Mouse (Mus musculus) spleen, embryonic (tissue): ENCODE measurements around the gene Fez2.

Source experiments
- CTCF ChIA-PET: fragments of 350-600 bp; sonication (Branson Sonifier 250); formaldehyde crosslinking; loops from one replicate; lab custom pipeline; 2022; lab: Charles Lee

The Fez2 gene

DNA sequence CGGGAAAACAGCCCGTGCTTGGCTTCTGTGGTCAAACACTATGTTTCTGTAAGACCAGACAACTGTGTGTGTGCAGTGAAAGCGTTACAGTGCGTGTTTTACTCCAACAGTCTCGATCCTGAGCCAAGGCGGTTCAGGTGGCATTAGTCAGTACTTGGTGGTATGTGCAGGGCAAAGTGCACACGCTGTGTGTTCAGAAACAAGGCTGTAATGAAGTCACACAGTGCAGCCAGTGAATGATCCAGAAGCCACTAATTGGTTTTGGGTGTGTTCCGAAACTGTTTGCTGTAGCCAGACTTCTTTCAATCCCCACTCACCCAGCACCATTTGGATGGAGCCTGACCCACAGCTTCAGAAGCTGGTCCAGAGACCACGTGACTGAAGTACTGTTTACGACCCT lies 9.6 kb downstream of the Fez2 start:
- CTCF ChIA-PET = no interaction called here

DNA sequence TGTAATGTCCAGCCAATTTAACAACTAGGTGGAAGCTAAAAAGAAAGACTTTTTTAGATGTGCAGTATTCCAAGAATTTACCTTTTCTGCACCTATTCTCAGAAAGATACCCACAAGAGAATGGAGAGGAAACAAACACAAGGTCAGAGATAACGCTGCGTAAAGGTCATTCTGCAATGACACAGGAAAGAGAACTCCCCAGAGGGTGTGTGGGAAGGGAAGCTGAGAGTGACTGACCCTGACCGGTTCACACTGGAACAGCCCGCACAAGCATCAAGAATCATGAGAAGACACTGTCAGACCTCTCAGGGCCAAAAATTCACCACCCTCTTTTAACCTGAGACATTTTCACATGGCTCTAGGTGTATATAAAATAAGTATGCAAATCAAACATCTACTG lies 10.4 kb downstream of the Fez2 start:
- CTCF ChIA-PET = no interaction called here

DNA sequence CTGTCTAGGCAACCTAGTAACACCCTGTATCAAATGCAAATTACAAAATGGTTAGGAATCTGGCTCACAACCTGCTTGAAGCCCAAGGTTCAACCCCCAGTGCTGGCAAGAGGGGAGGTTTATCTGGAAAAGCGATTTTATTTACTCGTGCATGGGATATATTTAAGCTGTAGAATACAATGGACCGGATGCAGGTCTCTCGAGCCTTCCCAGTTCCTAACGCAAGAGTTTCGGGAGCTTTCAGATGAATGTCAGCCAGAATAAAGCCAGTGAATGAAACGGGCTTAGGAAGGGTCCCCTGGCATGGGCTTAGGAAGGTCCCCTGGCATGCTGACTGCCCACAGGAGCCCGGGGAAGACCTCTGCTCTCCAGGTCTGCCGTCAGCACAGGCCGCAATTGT lies 11.1 kb downstream of the Fez2 start:
- CTCF ChIA-PET = no interaction called here

DNA sequence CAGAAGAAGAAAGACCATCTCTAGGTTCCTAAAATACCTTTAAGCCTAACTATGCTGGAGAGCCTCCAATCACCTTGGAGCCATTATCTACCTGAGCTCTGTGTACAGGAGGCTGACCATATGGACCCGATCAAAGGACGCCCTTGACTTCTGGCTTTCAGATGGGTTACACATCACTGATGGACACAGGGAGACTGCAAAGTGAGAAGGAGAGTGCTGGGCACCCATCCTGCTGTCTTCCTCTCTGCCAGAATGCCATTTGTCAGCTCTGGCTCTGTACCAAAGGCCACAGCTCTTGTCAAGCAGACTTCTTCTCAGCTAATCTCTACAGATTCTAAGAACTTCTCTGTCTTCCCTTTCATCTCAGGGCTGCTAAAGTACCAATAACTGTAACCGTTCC lies 12.6 kb downstream of the Fez2 start:
- CTCF ChIA-PET = interaction anchor here (0.6 kb wide), 1 partner anchor 158 kb away, joined by 5 read pairs; no protein-coding TSS in a partner anchor

DNA sequence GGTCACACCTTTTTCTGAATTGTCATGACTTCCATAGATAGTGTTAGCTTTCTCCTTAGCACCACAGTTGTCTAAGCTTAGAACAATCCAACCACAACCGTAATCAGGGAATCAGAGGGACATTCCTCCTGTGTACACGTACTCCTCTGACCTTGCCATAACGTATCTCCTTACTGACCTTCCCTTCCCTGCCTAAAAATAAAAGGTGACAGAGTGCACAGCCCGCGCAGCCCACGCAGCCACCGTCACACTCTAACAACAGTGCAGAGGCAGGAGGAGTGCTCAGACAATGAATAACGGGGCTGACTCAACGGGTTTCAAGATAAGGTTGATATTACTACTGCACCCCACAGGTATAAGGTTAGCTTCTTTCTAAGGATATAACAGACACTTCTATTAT lies 14.1 kb downstream of the Fez2 start:
- CTCF ChIA-PET = no interaction called here

DNA sequence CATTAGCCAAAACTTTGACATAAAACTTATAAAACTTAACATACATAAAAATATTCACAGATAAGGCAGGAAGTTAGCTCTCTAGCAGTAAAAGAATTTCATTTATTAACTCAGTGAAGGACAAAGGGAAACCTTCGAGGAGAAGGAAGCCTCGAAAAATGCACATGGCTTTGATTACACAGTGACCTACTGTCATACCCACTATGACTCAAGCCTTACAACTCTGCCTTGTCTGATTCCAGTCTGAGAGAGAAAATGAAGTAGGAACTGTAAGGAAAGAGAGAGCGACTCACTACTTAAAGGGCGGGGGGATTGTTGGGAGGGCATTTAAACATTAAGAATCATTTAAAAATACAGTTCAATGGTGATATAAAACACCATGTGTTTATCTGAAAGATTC lies 14.7 kb downstream of the Fez2 start:
- CTCF ChIA-PET = no interaction called here

DNA sequence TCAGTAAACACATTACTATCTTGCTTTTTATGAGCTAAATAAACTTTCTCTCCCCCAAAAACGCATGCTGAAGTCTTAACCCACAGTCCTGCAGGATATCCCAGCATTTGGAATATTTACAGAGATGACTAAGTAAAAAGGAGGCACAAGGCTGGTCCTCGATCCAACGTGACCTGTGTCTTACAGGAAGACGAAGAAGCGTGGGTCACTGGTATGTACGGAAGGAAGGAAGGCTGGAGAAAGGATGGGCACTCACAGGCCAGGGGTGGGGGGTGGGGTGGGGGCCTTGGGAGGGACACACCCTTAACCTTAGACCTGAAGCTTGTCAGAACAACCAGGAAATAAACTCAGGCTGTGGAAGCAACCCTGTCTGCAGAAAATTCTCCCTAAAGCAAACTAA lies 15.8 kb downstream of the Fez2 start:
- CTCF ChIA-PET = no interaction called here

DNA sequence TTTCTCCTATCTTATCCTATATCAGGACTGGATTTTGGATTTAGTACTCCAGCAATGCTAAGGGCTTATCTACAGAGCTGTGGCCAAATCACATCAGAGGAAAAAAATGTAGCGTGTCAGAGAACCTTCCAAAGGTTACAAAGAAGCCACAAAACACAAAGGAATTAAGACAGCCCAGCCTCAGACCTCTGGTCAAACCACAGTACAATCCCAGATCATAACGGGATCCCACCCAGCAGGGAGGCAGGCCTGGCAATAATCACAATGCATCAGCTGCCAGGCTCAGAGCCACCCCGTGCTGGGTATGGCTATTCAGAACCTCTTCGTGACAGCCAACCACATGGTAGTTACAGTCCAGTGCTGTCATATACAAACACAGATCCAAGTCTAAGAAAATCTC lies 16.2 kb downstream of the Fez2 start:
- CTCF ChIA-PET = no interaction called here

DNA sequence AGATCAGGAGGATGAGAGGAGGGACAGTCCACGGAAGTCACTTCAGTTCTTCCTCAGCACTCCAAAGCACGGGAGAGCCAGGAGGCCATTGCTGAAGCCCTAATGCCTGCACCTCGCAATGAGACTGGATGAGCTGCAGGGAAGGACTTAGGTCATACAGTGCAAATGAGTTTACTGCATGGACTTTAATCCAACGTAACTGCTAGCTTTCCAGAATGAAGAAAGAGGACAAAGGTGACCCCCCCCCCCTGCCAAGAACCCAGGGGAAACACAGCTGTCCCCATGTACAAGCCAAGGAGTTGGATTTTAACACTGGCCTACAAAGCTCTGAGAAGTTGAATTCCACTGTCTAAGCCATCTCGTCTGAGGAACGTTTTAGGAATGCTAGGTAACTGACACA lies 16.6 kb downstream of the Fez2 start:
- CTCF ChIA-PET = no interaction called here

DNA sequence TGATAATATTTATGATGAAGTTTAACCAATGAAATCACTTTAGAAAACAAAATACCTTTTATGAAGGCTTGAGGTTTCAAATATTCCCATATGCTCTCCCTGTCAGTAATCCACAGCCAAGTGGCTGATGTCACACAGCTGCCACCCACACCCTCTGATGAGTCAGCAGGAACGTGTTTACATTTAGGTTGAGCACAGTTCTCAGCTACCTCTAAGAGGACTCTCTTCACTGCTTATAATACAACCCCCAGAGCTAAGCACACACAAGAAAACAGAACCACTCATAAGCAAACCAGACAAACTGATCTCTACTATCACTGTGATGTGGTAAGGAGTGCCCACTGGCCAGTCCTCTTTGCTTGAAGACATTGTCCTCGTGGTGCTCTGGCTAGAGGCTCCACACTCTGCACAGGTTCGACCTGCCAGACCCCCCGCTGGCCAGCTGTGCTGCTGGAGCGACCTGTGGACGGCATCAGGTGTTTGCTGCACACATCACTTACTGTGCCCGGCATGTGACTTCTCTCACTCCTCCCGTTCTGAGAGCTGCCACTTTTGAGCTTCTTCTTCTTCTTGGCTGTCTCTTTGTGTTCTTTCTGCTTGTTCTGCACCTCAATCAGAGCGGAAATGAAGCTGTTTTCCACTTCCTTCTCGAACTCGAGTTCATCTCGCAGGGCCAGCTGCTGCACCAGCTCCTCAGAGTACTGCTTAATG lies 17.7 kb downstream of the Fez2 start:
- CTCF ChIA-PET = no interaction called here

DNA sequence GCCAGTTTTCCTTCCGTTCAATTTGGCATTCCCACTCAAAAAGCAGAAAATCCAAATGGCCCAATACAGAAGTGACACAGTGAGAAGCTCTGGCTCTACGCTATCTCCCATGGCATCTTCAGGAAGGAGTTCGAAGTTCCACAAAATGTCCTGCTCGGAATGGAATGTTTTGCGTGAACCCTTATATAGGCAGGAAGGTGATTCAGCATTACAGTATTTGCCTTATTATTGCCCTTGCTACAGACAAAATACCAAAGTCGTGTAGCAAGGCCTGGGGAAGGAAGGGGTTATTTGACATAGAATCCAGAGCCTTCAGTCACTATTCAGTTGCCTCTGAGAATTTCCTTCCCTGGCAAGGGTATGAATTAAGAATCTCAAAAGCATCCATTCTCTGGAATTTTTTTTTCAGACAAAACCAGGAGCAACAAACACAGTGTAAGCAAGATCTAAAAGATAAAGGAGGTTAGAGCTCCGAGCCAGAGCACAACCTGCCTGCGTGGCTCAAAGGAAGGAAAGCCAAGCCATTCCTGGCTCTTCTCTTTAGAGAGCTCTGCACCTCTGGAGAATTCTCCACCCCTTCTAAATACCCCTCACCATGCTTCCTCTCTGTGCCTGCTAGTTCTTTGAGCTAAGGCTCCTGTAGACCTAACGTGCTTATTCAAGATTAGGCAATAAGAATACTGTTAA lies 25.4 kb downstream of the Fez2 start:
- CTCF ChIA-PET = no interaction called here

DNA sequence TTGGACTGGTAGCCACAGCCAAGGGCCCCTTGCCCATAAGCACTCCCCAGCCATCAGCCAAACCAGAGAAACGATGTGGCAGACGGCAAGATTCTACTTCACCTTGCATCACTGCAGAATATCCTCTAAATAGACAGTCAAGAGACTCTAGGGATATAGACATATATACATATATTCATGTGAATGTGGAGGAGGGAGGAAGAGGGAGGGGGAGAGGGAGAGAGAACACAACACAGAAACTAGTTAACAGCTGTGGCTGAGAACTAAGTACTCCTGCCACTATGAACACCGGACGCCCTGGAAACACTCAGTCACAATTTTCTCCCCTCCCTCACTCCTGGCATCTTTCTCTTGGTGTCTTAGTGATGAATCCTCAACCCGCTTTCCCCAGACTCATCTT lies 28.4 kb downstream of the Fez2 start:
- CTCF ChIA-PET = no interaction called here

DNA sequence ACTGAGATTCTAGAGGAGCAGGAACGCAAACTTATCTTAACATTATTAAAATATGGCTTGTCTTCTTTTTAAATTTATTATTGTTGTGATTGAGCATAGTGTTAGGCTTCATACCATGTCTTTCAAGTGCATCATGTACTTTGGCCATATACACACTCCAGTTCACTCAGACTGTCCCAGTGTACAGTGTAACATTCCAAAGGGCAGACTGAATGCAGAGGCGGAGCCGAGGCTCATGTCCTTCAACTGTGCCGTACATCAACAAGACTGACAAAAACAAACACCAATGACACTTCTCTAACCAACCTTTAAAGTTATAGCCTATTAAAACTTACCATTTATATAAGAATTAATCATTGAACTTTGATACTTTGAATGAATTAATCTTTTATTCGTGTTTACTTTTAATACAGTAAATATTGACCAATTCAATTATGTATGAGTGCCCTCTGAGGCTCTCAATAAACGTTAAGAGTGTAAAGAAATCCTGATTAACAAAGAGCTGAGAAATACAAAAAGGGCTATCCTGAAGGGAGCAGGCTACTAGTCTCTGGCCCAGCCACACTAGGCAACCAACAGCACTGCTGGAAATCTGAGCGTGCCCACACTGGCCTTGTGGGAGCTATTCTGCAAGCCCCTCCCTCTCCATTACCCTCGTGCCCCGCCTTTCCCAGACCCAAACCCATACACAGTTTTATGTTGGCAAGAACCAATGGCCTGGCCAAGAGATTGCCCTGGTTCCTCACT lies 29.7 kb downstream of the Fez2 start:
- CTCF ChIA-PET = no interaction called here

DNA sequence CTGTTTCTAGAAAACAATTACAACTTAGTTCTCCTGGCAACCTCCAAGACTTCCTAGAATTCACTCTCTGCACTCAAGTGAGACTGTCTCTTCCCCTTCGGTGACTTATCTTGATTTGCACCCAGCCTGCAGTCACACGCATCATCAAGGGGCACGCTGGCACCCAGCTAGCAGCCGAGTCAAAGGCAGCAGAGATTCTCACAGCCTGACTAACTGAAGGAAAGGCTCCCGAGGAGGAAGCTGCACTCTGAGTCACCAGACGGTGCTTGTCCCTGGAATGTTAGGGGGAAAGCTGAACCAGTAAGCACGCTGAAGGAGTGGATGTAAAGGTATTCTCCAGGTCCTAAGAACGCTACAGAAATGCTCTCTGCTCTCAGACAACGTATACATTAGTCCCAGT lies 30.3 kb downstream of the Fez2 start:
- CTCF ChIA-PET = no interaction called here

DNA sequence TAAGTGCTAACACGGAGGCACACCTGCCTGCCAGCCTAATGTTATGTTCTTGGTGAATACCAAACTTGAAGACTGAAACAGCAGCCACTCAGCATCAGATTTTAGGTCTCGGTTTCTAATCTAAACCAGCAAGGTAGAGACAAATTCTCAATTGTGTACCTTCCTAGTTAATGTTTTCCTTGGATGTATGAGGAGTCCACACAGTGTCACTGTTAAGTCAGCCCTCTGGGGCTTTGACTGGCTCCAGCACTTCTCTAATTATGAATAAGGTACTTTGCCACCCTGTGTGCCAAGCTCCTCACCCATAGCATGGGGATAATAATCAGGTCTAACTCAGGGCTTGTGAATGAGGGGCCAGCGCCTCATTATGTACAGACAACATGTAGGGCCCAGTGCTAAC lies 35.6 kb downstream of the Fez2 start:
- CTCF ChIA-PET = no interaction called here

DNA sequence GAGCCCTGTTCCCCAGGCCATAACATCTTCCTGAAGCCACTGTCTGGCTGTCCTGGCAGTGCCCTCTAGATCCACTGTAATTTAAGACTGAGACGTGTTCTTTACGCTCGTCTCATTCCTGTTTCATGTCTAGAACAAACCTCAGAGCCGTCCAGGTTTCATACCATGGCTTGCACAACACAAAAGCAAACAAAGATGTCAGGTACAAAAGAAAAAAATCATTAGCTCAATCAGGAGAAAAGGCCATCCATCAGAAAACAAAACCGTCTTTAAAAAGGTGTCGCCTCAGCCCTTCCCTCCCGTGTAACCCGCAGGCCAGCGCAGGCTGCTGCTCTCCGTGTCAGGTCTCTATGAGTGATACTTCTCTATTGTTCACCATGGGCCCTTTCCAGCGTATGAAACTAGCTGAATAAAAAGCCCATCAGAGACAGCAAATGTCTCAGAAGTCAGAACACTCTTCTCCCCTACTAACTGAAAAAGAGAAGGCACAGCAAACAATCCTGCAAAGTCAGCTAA lies 38.2 kb downstream of the Fez2 start:
- CTCF ChIA-PET = interaction anchor here (0.7 kb wide), 1 partner anchor 156 kb away, joined by 3 read pairs; no protein-coding TSS in a partner anchor

DNA sequence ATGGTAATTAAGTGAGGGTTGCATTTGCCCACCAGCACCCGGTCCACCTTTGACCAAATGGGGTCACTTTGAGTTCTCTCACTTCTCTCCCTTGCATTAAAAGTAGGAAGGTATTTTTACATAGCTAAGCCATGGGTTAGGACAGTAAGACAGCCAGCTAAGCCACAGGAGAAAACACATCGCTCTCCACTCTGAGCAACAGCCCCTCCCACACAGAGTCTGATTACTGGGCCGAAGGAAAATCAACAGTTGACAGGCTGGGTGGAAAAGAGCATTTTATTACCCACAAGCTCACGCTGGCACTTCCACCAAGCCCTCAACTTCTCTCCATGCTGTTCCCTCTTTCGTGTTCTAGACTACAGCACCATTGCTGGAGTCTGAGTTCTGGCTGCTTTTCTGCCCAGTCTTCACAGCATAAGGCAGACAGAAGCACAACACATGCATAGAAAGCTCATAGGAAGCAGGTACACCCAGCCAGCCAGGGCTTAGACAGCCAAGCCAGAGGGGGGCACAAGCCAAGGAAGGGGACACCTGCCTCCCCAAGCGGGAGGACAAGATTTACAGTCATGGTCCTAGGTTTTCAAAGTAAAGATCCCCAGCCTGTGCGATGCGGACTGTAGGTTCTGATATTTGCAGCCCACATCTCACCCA lies 38.7 kb downstream of the Fez2 start:
- CTCF ChIA-PET = interaction anchor here (0.7 kb wide), 1 partner anchor 156 kb away, joined by 3 read pairs; no protein-coding TSS in a partner anchor

DNA sequence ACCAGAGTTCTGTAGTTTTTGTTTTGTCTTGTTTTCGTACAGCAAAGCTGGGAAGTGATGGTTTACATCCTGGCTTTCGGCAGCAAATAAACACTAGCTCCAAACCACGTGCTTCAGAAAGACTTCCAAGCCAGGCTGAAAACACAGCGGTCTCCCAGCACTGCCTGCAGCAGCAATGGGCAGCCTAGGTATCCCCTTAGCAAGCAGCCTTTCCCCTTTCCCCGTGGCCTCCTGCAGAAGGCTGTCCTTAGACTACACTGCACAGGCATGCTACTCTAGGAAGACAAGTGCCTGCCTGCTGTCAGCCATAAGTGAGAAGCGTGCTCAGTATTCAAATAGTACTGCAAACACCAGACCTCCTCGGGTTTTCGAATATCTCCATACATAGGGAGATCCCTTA lies 41.4 kb downstream of the Fez2 start:
- CTCF ChIA-PET = no interaction called here

DNA sequence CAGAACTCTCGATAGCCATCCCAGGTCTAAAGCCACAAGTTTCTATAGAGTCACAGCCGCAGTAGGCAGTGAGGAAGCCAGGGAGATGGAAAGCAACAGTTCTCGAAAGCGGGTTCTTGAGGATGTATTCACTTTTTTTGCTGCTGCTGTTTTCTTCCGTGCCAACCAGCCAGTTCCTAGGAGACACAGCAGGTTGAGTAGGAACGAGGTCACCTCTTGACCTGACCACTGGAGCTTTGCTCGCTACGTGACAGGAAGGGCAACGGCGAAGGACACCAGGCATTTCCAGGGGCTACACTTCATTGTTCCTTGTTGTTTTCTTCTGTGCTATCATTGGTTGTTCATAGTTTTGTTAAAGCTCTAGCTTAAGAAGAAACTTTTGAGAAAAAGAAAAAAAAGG lies 43.2 kb downstream of the Fez2 start:
- CTCF ChIA-PET = no interaction called here

DNA sequence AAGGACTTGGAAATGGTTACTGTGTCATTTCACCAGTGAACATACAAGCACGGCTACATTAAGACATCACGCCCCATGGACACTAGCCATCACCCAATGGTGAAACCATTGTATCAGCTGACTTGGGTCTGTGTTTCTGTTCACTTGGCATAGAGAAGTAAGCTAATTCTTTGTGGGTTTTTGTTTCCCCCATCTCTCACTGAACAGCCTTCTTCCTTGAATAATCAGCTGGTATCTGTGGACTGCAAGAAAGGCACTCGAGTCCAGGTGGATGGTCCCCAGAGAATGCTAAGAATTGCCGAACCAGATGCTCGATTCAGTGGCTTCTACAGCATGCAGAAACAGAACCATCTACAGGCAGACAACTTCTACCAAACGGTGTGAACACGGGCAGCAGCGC lies 44.1 kb downstream of the Fez2 start:
- CTCF ChIA-PET = no interaction called here

DNA sequence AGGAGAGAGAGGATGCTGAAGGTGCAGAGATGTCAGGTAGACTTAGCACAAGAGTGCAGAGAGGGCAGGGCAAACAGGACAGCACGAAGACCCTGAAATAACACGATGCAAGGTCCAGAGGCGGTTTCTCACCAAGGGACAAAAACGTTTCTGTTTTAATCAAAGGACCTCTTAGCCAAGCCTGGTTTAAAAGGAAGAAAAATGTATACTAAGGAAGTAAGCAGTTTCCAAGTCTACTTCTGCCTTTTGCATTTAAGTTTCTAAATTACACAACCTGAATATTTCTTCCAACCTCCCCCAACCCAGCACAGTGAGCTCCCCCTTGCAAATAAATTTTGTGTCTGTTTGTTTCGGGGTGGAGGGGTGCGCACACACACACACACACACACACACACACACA lies 44.8 kb downstream of the Fez2 start:
- CTCF ChIA-PET = no interaction called here

DNA sequence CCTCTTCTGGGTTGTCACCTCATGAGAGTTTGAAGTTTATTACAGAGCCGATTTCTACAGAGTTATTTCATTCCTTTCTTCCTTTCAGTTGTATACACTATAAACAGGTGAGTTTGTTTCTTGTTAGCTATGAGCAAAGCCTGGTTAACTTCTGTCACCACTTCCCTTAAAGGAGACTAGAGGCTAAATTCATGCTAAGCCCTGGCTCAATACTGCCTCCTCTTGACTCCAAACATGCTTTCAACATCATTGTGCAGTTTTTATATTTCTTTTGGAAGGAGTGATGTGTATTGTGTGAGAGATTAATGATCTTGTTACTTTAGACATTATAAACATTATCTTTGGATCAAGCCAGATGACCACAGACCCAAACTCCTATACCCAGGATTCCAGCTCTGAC lies 47.5 kb downstream of the Fez2 start:
- CTCF ChIA-PET = no interaction called here
